Mouse (Mus musculus): ENCODE data around the gene Tbc1d30.
A peak's percentile ranks its signal among the peaks of the same experiment; 100 is the strongest.
"Not testable (repeated sequence)": the region's sequence is repeated elsewhere in the genome, so short reads cannot be mapped to it uniquely, and the experiment has no call there.

Gene Tbc1d30

GRCm38 (mm10) chr10:121364801-121365564 lies 13.9 kb upstream of the Tbc1d30 start, which contains the start of gene Gns:
TSS of gene Gns (plus strand) at chr10:121365090.
- DNase-seq, result peak; percentile 74 to 77

GRCm38 (mm10) chr10:121364306-121364705 lies 13.2 kb upstream of the Tbc1d30 start:
- no peak for DNase-seq

- DNase-seq, result no peak
Measured at GRCm38 (mm10) chr10:121363201-121363600, 12.1 kb upstream of the Tbc1d30 start.

- DNase-seq, result no peak
Measured at GRCm38 (mm10) chr10:121360358-121360757, 9.3 kb upstream of the Tbc1d30 start.

- DNase-seq, result no peak
Measured at GRCm38 (mm10) chr10:121351692-121352290, 713 bp upstream of the Tbc1d30 start.

DNA sequence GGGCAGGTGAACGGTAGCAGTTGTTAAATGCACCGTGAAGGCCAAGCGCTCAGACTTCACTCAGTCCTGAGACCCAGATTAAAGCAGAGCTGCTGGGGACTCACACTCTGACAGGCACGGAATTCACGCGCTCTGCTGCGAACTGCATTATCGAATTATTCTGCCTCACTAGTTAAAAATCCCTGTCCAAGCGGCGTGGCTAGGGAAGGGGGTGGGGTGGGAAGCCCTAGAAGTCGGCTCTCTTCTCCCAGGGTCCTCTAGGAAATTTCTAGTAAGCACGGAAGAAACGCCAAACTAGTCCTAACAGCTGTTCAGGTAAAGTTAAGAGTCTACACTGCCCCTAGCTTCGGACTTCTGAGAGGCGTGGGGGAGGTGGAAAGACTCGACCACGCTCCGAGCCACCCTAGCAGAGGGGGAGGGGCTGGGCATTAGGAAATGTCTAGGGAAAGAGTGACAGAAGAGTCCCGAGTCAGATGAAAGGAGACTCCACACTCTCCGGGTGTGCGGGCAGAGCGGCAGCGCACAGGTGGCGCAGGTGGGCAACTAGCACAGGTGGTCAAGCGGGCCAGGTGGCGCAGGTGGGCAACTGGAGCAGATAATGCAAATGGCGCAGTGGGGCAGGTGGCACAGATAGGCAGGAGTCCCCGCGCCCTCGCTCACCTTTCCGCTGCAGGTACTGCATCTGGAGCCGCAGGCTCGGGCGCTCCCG lies 567 bp downstream of the Tbc1d30 start:
- peak in 1 of 2 experiments; percentile 25 for DNase-seq

DNA sequence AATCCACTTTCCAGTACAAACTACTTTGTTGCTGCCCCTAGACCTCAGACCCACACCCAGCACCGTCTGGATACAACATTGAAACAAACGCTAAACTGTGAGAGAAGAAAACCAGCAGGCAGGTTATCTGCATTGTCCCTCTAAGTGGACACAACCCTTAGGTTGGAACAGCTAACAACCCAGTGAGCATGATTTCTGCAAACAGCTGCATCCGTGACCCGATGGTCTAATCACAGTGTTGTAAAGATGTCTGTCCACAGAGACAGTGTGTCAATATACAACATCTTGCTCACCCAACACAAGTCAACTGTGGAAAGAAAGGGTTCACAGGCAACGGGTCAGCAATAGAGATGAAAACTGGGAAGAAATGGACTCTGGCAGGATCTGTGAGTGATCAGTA lies 1.8 kb downstream of the Tbc1d30 start:
- no peak for DNase-seq

DNA sequence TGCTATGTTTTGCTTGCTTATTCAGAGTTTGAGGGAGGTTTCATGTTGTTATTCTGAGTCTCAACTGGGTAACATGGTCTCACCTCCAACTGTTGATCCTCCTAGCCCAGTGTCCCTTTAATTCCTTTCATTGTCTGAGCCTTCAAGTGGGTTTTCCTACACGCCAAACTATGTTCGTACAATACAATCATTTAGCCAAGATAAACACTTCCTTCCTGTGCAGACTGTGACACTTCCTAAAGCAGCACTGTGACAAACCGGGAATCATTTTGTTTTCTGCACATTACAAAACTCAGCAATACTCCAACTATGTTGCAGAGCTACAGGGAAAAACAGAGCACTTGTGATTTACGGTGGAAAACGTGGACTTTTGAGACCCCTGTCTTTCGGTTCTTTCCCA lies 7.2 kb downstream of the Tbc1d30 start:
- no peak for DNase-seq

DNA sequence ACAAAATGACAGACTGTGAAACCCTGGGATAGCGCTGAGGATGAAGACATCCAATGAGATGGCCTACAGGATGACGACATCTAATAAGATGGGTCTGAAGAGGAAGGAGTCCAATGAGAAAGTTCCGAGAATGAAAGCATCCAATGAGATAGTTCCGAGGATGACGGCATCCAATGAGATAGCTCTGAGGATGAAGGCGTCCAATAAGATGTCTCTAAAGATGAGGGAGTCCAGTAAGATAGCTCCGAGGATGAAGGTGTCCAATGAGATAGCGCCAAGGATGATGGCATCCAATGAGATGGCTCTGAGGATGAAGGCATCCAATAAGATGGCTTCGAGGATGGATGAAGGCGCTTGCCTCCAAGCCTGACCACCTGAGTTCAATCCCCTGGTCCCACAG lies 8.8 kb downstream of the Tbc1d30 start:
- DNase-seq, result no peak

DNA sequence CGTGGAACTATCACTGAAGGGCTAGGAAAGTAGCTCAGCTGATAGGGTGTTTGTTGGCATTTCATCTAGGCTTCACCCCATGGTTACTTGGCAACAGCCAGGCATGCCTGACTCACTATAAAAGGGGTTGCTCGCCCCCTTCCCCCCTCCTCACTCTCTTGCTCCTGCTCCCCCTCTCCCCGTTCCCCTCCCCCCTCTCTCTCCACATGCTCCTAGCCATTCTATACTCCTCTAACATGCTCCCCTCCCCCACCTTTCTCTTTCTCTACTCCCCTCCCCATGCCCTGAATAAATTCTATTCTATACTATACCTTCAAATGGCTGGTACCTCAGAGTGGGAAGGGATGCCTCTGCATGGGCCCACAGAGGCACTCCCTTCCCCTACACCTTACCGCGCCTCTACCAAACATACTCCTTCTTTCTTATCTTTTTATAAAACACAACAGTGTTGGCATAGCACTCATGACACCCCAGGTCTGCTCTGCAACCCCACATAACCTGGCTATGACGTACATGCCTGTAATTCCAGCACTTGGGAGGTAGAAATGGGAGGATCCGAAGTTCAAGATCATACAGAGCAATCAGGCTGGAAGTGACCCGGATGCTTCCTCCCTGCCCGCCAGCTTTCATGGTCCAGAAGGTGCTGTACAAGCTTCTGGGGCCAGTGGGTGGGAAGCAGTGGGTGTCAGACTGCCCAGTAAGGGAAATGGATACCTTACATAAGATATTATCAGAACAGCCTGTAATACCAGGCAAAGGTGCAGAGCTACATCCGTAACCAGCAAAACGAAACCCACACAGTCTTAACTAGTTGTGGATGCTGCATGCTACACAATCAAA lies 10.1 kb downstream of the Tbc1d30 start:
- no peak for DNase-seq

DNA sequence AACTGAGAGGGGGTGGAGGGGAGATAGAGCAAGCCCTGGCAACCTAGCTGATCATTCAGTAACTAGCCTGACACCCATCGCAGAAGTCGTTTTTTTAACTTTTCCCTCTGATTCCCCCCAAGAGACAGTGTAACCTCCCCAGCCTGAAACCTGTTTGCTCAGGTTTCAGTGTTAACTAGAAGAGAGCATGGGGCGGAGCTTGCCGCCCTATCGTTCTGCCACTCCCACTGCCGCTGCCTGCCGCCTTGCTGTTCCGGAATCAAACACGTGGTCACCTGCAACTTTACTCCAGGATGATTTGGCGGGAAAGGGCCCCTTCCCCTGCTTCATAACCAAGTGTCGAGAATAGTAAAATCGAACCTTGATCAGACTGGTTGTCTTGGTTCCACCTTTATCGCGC lies 14.5 kb downstream of the Tbc1d30 start:
- not testable (repeated sequence) for DNase-seq

GRCm38 (mm10) chr10:121334576-121334975 lies 16.5 kb downstream of the Tbc1d30 start:
- DNase-seq, result peak; percentile 27 to 76

- DNase-seq, result peak; percentile 51 to 82
Measured at GRCm38 (mm10) chr10:121330940-121331339, 20.1 kb downstream of the Tbc1d30 start.

- no peak for DNase-seq
Measured at GRCm38 (mm10) chr10:121329586-121329985, 21.5 kb downstream of the Tbc1d30 start.

GRCm38 (mm10) chr10:121326167-121326566 lies 24.9 kb downstream of the Tbc1d30 start:
- no peak for DNase-seq

GRCm38 (mm10) chr10:121323493-121323892 lies 27.6 kb downstream of the Tbc1d30 start:
- DNase-seq, result no peak

GRCm38 (mm10) chr10:121318397-121318950 lies 32.6 kb downstream of the Tbc1d30 start:
- no peak for DNase-seq

- no peak for DNase-seq
Measured at GRCm38 (mm10) chr10:121316361-121316760, 34.7 kb downstream of the Tbc1d30 start.

DNA sequence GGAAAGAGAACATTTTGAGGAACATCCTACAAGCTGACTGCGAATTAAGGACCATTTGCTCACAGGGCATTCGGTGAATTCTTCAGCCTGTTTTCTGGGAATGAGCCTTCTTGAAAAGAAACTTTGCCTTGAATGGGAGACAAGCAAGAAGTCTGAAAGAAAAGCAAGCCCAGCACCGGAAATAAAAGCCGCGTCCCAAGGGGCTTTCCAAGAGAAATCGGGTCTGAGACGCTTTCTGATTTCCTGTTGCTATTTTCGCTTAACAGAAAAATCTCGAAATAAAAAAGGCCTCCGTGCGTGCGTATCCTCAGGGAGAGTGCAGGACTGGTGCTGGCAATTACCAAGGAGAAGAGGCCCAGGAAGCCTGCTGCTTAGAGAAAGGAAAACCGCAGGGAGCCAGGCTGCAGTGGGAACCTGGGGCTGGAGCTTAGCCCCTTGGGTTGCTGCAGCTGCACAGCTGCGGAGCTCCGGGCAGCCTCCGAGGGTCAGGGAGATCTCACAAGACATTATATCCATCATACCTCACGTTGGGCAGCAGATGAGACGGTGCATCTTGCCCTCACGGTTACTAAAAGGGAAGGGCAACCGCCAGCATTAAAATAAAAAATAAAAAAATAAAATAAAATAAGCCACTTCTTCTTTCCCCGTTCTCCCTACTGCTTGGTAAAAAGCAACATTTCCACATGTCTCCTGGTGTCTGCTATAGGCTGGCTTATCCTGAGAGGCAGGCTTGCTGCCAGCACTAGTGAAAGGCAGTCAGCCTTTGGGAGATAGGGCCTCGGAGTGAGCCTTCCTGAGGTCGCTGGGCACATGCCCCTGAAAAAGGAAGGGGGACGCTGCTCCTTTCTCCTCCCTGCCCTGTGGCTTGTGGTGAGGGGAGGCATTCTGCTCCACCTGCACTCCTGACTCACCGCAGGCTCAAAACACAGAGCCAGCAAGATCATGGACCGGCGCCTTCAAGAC lies 35.5 kb downstream of the Tbc1d30 start:
- no peak for DNase-seq

DNA sequence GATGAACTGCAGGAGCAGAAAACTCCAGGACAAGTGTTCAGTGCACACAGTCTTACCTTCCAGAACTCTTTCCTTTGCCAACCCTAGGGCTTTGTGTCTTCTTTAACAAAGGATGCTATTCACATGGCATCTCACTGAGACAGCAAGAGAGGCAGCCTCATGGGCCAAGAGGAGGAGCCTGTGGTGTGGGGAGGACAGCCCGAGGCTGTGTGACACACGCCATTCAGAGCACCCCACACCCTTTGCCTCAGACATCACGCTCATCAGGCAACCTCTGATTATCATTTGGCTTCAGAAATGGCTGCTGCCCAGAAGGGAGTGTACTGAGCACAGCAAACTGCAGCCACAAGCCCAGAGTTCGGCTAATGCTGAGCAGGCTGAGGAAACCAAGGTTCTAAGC lies 36.9 kb downstream of the Tbc1d30 start:
- DNase-seq, result no peak

GRCm38 (mm10) chr10:121313049-121313448 lies 38.0 kb downstream of the Tbc1d30 start:
- no peak for DNase-seq
